Mouse (Mus musculus): ENCODE measurements around the gene Tgm5. TPM values are rescaled to one million over a fixed set of nuclear protein-coding genes. Genes with fewer than 3 reads are reported as not detected.
A peak's percentile ranks its signal among the peaks of the same experiment; 100 is the strongest.

The Tgm5 gene
- polyA plus RNA-seq, 1 experiment from 2014 or later, result 0.07 TPM

- Histone ChIP-seq H3K4me3 (ENCODE audit: low read depth, low read length) (no peak overlapping the region), H3K4me2 (replicated peaks; ENCODE audit: low read depth, low read length) (no peak overlapping the region), H3K27ac (ENCODE audit: low read length) (no peak overlapping the region), H3K9ac (replicated peaks; ENCODE audit: low read depth) (no peak overlapping the region), H3K27me3 (replicated peaks; ENCODE audit: insufficient read depth, low read length) (no peaks in the 10 kb centered on the region), H3K9me3 (ENCODE audit: low read length) (no peaks in the 10 kb centered on the region), H3K36me3 (ENCODE audit: insufficient read depth, low read length) (no peaks in the 10 kb centered on the region), H3K4me1 (ENCODE audit: insufficient read depth, low read depth, low read length) (no peaks in the 10 kb centered on the region; the same call in 1 of the 2 replicates)
- WGBS, result 82% methylated on average over 2 of the region's 2 CpGs
- ATAC-seq, result no peak
- no peak for DNase-seq (ENCODE audit: low spot score)
- TF ChIP-seq EP300 (IDR thresholded peaks at IDR 0.05) (no peak), CTCF (IDR thresholded peaks at IDR 0.05) (no peak)
Measured at GRCm38 (mm10) chr2:121115418-121115817, 29.8 kb upstream of the Tgm5 start.

- 87% methylated on average over 4 of the region's 4 CpGs for WGBS
- Histone ChIP-seq H3K27me3 (replicated peaks; ENCODE audit: insufficient read depth, low read length) (no peaks in the 10 kb centered on the region), H3K4me2 (replicated peaks; ENCODE audit: low read depth, low read length) (no peak within 1 kb of the TSS), H3K36me3 (ENCODE audit: insufficient read depth, low read length) (no peaks in the 10 kb centered on the region), H3K9me3 (ENCODE audit: low read length) (no peaks in the 10 kb centered on the region), H3K4me1 (ENCODE audit: insufficient read depth, low read depth, low read length) (no peaks in the 10 kb centered on the region; the same call in 1 of the 2 replicates), H3K4me3 (ENCODE audit: low read depth, low read length) (no peak within 1 kb of the TSS), H3K9ac (replicated peaks; ENCODE audit: low read depth) (no peak within 1 kb of the TSS), H3K27ac (ENCODE audit: low read length) (no peak within 1 kb of the TSS)
- TF ChIP-seq CTCF (IDR thresholded peaks at IDR 0.05) (no peak), EP300 (IDR thresholded peaks at IDR 0.05) (no peak)
- ATAC-seq, result no peak
- no peak for DNase-seq (ENCODE audit: low spot score)
Measured at GRCm38 (mm10) chr2:121109695-121110094, 24.1 kb upstream of the Tgm5 start, which contains the start of gene Tgm7. Tgm7 (minus strand) TSS chr2:121109795.

GRCm38 (mm10) chr2:121105940-121106339, 20.3 kb upstream of the Tgm5 start:
- Histone ChIP-seq H3K4me1 (ENCODE audit: insufficient read depth, low read depth, low read length) (no peaks in the 10 kb centered on the region; the same call in 1 of the 2 replicates), H3K36me3 (ENCODE audit: insufficient read depth, low read length) (no peaks in the 10 kb centered on the region), H3K4me2 (replicated peaks; ENCODE audit: low read depth, low read length) (no peak overlapping the region), H3K9me3 (ENCODE audit: low read length) (no peaks in the 10 kb centered on the region), H3K27ac (ENCODE audit: low read length) (no peak overlapping the region), H3K4me3 (ENCODE audit: low read depth, low read length) (no peak overlapping the region), H3K9ac (replicated peaks; ENCODE audit: low read depth) (no peak overlapping the region), H3K27me3 (replicated peaks; ENCODE audit: insufficient read depth, low read length) (no peaks in the 10 kb centered on the region)
- DNase-seq (ENCODE audit: low spot score), result no peak
- no peak; the same call in 1 of the 2 replicates for ATAC-seq
- TF ChIP-seq EP300 (IDR thresholded peaks at IDR 0.05) (no peak), CTCF (IDR thresholded peaks at IDR 0.05) (no peak)

- H3K27me3 ChIP-seq (replicated peaks; ENCODE audit: insufficient read depth, low read length), result no peaks in the 10 kb centered on the region
- H3K9me3 ChIP-seq (ENCODE audit: low read length), result no peaks in the 10 kb centered on the region
- peak; percentile 88 for TF ChIP-seq CTCF (IDR thresholded peaks at IDR 0.05)
- TF ChIP-seq EP300 (IDR thresholded peaks at IDR 0.05), result no peak
- H3K4me1 ChIP-seq (ENCODE audit: insufficient read depth, low read depth, low read length), result no peaks in the 10 kb centered on the region
- 14% methylated on average over 9 of the region's 9 CpGs for WGBS
- H3K27ac ChIP-seq (ENCODE audit: low read length), result no peak overlapping the region
- DNase-seq (ENCODE audit: low spot score), result peak; percentile 85
- peak; percentile 41; the same call in 1 of the 2 replicates for ATAC-seq
- no peaks in the 10 kb centered on the region for H3K36me3 ChIP-seq (ENCODE audit: insufficient read depth, low read length)
- H3K4me2 ChIP-seq (replicated peaks; ENCODE audit: low read depth, low read length), result no peak overlapping the region
- no peak overlapping the region for H3K4me3 ChIP-seq (ENCODE audit: low read depth, low read length)
- H3K9ac ChIP-seq (replicated peaks; ENCODE audit: low read depth), result no peak overlapping the region
Measured at GRCm38 (mm10) chr2:121102051-121102450, 16.4 kb upstream of the Tgm5 start.

- Histone ChIP-seq H3K4me1 (ENCODE audit: insufficient read depth, low read depth, low read length) (no peaks in the 10 kb centered on the region), H3K4me3 (ENCODE audit: low read depth, low read length) (no peak overlapping the region), H3K9ac (replicated peaks; ENCODE audit: low read depth) (no peak overlapping the region), H3K36me3 (ENCODE audit: insufficient read depth, low read length) (no peaks in the 10 kb centered on the region), H3K4me2 (replicated peaks; ENCODE audit: low read depth, low read length) (no peak overlapping the region), H3K27ac (ENCODE audit: low read length) (no peak overlapping the region), H3K9me3 (ENCODE audit: low read length) (no peaks in the 10 kb centered on the region), H3K27me3 (replicated peaks; ENCODE audit: insufficient read depth, low read length) (no peaks in the 10 kb centered on the region)
- ATAC-seq, result no peak
- 51% methylated on average over 4 of the region's 4 CpGs for WGBS
- no peak for TF ChIP-seq CTCF (IDR thresholded peaks at IDR 0.05)
- no peak for TF ChIP-seq EP300 (IDR thresholded peaks at IDR 0.05)
- no peak for DNase-seq (ENCODE audit: low spot score)
Measured at GRCm38 (mm10) chr2:121089751-121090150, 4.1 kb upstream of the Tgm5 start.

GRCm38 (mm10) chr2:121088507-121088906, 2.9 kb upstream of the Tgm5 start:
- Histone ChIP-seq H3K27ac (ENCODE audit: low read length) (no peak overlapping the region), H3K4me1 (ENCODE audit: insufficient read depth, low read depth, low read length) (no peaks in the 10 kb centered on the region), H3K4me2 (replicated peaks; ENCODE audit: low read depth, low read length) (no peak overlapping the region), H3K27me3 (replicated peaks; ENCODE audit: insufficient read depth, low read length) (no peaks in the 10 kb centered on the region), H3K9ac (replicated peaks; ENCODE audit: low read depth) (no peak overlapping the region), H3K4me3 (ENCODE audit: low read depth, low read length) (no peak overlapping the region), H3K9me3 (ENCODE audit: low read length) (no peaks in the 10 kb centered on the region), H3K36me3 (ENCODE audit: insufficient read depth, low read length) (no peaks in the 10 kb centered on the region)
- WGBS, result 76% methylated on average over 3 of the region's 3 CpGs
- no peak for TF ChIP-seq CTCF (IDR thresholded peaks at IDR 0.05)
- no peak for TF ChIP-seq EP300 (IDR thresholded peaks at IDR 0.05)
- ATAC-seq (no peak), DNase-seq (ENCODE audit: low spot score) (no peak)

- 89% methylated on average over 1 of the region's 1 CpGs for WGBS
- no peak for ATAC-seq
- H3K4me2 ChIP-seq (replicated peaks; ENCODE audit: low read depth, low read length), result no peak overlapping the region
Measured at GRCm38 (mm10) chr2:121082626-121083025, 3.0 kb downstream of the Tgm5 start.

More at GRCm38 (mm10) chr2:121082626-121083025, 3.0 kb downstream of the Tgm5 start:
- Histone ChIP-seq H3K4me3 (ENCODE audit: low read depth, low read length) (no peak overlapping the region), H3K36me3 (ENCODE audit: insufficient read depth, low read length) (no peaks in the 10 kb centered on the region), H3K9ac (replicated peaks; ENCODE audit: low read depth) (no peak overlapping the region), H3K9me3 (ENCODE audit: low read length) (no peaks in the 10 kb centered on the region), H3K27me3 (replicated peaks; ENCODE audit: insufficient read depth, low read length) (no peaks in the 10 kb centered on the region), H3K27ac (ENCODE audit: low read length) (no peak overlapping the region), H3K4me1 (ENCODE audit: insufficient read depth, low read depth, low read length) (no peaks in the 10 kb centered on the region)
- peak; percentile 10 for DNase-seq (ENCODE audit: low spot score)
- no peak for TF ChIP-seq EP300 (IDR thresholded peaks at IDR 0.05)
- TF ChIP-seq CTCF (IDR thresholded peaks at IDR 0.05), result no peak

All from lung, postnatal 0 days (tissue).